Mouse (Mus musculus) layer of hippocampus, adult 9-11 months (tissue): ENCODE measurements around the gene Ube2f.

Source experiments
- DNase-seq: peaks from one replicate; pipeline ENCODE4 v3.0.0; 2022

The Ube2f gene

DNA sequence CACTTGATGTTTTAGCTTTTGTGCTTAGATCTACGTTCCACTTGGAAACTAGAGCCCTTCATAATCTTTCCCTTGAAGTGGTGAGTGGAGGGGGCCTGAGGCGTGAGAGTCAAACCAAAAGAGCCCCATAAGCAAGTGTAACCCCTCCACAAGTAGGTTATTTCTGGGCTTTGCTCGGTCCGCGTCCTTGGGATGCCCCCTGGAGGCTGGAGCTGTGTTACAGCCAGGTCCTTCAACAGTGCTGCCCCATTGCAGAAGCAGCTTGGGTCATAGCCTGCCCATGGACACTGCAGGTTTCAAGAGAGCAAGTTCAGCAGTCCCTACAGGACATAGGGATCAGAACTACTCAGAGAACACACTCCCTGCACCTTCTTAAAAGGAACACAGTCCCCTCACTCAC lies 11.0 kb upstream of the Ube2f start:
- DNase-seq = peak; percentile 61

DNA sequence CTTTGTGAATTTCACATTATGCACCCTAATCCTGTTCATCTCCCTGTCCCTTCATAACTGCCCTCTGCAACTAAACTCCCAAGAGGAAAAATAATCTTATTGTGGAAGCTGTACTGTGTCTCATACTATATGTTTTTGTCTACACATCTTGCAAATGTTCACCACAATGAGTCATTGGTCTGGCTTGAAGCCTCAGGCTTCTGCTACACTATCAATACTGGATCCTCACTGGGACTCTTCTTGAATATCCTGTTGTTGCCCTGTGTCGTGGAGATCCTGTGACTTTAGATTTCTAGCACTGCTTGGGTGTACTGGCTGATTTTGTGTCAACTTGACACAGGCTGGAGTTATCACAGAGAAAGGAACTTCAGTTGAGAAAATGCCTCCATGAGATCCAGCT lies 10.3 kb upstream of the Ube2f start:
- DNase-seq = no peak

DNA sequence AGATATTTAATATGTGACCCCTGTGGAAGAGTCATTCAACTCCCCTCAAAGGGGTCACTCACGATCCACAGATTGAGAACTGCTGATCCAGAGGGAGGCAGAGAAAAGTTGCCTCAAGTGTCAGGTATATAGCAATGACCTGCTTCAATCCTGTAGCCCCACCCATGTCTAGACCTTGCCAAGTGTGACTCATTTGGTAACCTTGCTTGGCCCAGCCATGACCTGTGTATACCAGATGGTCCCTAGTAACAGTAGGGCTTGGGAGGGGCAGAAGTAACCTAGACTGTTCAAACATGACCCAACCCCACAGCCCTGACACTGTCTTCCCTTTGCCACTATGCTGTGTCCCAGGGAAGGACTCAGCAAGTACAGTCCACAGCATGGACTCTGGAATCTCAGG lies 9.4 kb upstream of the Ube2f start:
- no peak for DNase-seq

DNA sequence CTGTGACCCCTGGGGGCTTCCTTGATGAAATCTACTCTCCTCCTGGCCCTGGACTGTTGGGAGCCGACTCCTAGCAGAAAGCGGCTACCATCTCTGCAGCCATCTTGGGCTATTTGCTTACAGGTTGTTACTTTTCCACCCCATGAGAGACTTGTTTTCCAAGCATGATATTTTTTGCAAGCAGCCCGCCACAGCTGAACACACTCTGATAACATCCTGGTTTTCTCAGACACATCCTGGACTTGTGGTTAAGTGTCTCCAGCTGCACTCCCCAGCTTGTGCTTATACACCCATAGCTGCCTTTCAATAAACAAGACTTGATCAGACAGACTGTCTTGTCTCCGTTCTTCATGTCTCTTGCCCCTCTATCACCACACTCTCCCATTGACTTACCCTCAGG lies 8.9 kb upstream of the Ube2f start:
- no peak for DNase-seq

DNA sequence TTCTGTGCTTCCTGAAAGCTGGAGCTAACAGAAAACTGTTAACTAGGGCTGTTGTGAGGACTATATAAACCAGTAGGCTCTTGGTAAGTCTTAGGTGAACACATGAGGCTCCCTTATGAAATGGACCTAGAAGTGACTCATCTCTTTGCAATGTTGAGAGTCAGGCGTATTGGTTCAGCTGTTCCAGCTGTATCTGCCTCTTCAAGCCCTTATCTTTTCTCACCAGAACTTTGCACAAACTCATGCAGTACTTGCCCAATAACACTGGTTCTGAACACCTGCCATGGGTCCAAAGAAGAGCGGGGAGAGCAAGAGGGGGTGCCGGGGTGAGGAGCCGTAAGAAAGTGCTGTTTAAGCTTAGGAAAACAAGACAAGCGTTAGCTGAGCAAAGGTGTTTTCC lies 1.9 kb upstream of the Ube2f start:
- no peak for DNase-seq

DNA sequence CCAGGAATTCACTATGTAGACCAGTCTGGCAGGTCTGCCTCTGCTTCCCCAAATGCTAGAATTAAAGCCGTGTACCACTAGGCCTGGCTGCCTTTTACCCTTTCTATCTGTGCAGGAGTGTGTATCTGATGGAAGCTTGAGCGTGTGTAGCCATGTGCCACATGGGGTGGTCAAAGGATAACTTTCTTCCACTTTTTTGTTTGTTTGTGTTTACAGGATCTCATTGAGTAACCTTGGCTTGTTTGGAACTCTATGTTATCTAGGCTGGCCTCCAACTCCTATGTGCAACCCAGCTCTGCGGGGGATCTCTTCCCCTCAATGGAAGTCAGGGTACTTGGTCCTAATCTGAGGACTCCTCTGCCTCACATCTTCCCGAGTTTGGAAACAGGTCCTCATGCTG lies 1.1 kb upstream of the Ube2f start:
- no peak for DNase-seq

DNA sequence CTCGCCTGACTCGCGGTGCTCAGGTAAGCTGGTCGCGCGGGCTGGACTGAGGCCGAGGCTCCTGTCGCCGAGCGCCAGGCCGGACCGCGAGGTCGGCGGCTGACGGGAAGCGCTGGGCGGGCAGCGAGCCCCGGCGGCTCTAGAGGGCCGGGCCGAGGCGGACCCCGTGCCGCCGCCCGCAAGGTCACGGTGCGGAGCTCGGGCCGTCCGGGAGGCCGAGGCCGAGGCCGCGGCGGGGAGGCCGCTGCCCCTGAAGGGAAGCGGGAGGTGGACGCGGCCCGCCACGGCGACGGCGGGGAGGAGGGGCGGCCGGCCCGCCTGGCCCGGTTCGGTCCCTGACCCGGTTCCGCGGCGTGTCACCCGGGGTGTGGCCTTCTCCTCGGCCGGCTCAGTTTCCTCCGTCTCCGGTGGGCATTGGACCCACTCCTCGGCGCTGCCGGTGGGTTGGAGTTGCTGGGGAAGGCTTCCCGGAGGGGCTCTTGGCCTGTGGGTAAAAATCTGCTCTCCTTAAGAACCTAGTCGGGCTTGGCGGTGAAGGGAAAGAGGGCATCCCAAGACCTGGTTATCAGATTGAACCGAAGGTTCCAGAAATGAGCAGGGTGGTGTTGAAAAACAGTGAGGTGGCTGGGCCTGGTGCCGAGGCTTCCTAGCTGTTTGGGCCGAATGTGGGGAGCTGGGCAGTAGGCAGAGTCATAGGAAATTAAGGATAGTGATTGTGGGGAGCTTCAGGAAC lies 477 bp downstream of the Ube2f start:
- no peak for DNase-seq

DNA sequence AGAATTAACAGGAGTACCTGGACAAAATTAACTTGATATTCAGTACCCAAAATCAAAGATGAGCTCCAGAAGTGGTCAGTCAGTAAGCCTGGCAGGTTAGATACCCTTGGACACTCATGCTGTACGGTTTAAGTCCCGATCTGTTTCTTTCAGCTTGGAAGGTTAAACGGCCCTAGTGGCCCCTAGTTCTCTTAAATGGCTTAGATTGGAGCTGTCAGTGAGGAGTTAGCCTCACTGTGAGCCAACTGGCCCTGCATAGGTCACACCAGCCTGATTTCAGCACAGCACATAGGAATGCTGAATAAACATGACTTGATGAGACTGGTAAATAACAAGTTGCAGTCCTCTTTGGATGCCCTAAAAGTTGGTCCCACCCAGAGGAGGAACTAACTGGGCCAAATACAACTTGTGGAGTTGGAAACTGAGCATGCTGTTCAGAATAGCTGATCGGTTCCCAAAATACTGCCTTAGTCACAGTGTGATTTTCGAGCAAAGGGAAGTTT lies 1.1 kb downstream of the Ube2f start:
- peak; percentile 28 for DNase-seq

DNA sequence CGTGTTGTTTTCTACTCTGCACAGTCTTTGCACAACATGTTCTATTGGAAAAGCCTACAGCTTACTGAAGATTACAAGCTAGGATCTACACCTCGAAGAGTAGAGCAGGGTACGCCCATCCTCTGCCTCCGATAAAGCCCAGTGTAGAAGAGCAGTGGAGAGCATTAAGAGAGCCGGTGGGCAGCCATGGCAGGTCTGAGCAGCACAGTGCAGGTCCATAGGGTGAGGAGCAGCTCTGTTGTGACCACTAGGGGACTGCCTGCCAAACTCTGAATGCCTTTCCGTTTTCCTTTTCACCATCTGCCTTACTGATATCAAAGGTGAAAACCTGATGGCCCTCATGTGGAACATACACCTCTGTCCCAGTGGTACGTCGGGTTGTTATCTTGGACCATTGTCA lies 1.8 kb downstream of the Ube2f start:
- no peak for DNase-seq

DNA sequence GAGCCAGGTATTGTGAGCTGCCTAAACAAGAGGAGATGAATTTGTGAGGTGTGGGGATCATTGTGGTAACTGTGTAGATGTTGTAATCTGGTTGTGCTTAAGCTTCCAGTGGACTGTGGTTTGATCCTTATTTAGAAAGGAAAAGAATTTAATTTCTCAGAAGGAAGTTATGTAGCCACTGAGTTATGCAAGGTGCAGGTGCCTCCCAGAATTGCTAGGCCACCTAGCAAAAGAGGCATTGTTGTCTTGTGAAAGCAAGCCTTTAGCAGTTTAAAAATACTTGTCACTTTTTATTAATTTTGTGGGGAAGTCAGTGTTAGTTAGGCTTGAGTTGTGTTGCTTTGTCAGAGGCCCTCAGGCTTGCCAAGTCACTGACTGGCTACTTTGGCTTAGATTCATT lies 7.8 kb downstream of the Ube2f start:
- DNase-seq = no peak

DNA sequence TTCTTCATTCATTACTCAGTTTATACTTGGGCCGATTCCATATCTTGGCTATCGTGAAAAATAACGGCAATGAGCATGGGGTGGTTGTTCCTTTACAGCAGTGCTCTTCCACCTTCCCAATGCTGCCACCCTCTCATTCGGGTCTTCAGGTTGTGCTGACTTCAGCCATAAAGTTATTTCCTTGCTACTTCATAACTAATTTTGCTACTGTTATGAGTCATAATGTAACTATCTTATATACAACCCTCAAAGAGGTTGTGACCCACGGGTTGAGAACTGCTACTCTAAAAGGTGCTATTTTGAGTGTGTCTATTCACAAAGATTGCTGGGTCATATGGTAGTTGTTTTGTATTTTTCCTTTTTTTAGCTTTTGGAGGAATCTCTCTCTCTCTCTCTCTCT lies 9.7 kb downstream of the Ube2f start:
- no peak for DNase-seq

DNA sequence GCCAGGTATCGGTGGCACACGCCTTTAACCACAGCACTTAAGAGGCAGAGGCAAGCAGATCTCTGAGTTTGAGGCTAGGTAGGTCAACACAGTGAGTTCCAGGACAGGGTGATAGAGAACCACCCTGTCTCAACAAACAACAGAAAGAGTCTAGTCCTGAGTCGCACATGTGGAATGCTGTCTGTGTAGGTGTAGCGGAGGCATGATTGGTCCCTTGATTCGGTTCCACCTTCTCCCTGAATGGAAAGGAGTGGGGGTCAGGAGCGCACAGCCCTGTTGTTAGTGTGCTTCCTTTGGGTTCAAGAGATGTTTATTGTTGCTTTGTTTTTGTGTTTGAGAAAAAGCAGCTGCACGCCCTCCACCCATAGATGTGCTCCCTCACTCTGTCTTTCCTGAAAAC lies 12.4 kb downstream of the Ube2f start:
- DNase-seq = no peak

DNA sequence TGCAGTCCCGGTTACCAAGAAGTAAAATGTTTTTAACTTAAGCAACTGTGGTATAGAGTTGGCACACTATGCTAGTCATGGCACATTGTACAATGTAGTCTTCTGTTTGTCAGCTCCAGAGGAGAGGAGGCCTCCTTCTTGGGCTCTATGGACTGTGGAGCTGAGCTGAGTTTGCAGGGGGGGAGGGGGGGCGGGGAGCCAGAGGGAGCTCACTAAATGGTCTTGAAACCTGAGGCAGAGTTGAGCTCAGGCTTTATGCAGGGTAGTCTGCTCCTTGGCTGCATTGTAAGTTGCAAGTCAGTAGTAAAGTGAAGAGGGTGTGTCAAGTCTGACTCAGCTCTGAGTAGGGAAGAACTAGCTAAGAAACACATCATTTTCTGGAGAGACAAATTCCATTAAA lies 22.2 kb downstream of the Ube2f start:
- no peak for DNase-seq

DNA sequence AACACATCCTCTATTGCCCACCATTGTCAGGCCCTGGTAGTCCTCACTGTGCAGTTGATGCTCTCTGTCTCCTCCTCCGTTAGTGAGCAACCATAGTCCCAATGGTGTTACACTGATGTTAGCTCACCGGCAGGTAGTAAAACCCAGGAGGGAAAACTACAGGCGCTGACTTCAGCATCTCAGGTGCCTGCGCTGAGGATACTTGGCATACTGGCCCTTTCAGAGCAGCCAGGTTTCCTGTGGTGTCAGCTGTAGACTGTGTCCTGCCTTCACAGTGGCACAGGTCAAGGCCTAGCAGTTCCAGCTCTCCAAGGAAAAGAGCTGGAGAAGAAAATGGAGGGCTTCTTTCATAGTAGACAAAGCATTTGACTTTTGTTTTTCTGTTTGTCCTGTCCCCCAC lies 26.5 kb downstream of the Ube2f start:
- no peak for DNase-seq

DNA sequence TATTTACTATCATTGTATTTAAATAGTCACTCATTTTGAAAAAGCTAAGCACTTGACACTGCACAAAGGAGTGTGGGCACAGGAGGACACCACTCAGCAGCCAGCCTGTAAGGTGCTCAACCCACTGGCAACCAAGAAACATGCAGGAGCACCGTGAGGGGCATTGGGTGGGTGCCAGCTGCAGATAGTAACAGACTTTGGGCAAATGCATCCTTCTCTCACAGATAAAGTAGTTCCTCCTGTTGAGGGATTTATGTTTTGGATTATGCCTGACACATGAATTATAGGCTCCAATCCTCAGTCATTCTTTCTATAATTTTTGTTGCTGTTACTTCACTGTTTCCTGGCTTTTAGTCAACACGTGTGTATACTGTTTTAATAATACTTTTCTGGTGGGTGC lies 27.4 kb downstream of the Ube2f start:
- no peak for DNase-seq

DNA sequence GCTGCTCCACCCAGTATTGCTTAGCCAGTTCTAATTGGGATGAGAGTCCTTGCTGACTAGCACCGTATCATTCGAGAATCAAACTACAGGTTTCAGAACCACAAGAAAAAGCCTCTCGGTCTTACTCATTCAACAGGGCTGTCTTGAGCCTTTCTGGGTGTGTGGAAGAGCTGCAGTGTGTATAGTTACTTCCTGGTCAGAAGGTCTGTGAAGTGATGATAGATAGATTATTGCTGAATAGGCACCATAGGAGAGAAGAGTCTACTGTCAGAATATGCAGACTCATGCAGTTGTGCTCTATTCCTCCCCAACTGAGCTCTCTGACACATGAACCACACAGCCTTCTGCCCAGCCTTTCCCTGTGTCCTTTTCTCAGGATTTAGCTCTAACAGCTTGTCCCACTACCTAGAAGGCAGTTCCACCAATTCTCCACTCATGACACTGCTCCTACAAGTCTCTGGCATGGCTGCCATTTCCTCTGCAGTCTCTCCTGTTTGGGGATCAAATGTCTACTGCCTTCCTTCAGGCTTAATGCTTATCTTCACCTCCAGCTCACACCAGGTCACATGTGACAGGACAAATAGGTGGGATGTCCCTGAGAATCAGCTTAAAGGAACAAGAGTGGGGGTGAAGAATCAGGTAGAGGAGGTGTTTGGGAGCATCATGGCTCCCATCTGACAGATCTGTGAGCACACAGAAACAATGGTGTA lies 28.5 kb downstream of the Ube2f start:
- DNase-seq = no peak

DNA sequence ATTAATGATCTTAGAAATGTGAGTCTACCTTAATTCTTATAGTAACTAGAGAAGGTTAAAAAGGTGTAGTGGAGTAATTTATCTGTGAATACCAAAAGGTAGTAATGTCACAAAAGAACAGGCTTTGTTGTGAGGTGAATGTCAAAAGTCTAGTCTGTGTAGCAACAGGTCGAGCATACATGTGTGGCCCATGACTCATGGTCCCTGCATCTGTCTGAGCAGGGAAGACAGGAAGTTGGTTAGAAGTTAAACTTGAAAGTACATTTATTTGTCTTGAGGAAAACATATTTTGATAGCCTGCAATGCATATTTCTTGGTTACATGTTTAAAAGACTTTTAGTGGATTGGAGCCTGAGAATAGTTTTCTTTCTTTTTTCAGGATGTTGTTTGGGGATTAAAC lies 29.0 kb downstream of the Ube2f start:
- no peak for DNase-seq

DNA sequence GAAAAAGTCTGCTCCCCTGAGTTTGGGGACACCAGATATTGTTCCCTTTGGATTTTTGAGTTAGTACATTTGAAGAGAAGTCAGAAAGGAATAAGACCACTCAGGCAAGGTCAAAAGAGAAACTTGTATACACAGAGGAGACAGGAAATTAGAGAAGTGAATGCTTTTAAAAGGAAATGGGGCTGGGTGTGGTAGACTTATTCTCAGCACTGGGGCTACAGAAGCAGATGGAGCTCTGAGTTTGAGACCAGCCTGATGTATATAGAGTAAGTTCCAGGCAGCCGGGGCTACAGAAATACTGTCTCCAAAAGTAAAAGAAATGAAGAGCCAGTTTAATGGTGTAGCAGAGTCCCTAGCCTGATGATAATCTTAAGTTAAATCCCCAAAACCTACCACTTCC lies 32.5 kb downstream of the Ube2f start:
- DNase-seq = no peak

DNA sequence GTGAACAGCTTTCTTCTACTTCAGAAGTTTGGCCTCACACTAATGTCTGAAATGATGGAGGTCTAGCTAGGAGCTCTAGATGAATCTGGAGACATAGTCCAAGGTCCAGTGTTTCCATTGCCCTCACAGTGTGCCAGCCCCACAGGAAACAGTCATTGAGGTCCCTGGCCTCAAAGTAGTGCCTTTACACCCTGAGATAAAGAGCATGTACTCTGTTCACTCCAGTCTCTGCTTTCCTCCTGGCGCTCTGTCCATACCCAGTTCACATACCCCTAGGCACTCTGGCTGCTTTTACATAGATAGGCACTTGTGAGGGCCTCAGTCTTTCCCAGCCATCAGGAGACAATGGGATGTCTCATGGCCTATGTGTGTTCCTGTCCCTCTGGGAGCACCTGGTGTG lies 39.3 kb downstream of the Ube2f start:
- no peak for DNase-seq

DNA sequence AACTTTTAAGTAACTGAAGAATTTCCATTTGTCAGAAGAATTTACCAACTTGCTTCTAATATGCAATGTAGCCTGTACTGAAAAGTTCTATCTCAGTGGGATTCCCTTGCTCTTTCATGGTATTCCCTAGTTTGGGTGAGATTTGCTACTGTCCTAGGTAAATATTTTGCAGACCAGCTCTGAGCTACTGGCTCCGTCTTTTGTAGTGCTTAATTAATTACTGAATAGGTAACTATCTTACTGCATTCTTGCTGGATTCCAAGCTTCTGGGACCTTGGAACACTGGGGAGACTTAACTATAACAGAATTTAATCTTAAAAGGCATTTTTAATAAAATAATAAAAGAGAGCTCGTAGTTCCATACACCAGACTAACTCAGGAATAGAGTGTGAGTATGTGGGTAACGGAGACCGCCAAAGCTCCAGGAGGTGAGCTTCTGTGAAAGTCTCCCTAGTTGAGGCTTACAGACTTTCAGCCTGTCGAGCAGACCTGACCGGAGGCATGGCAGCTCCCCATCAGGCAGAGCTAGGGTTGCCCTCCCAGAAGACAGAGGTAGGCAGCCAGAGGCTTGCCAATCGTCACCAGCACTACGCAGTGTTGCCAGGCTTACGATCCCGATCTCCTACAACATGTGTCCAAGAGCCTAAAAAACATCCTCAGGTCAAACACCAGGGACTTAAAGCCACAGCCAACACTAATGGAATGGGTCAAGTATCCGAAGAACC lies 42.2 kb downstream of the Ube2f start:
- no peak for DNase-seq

DNA sequence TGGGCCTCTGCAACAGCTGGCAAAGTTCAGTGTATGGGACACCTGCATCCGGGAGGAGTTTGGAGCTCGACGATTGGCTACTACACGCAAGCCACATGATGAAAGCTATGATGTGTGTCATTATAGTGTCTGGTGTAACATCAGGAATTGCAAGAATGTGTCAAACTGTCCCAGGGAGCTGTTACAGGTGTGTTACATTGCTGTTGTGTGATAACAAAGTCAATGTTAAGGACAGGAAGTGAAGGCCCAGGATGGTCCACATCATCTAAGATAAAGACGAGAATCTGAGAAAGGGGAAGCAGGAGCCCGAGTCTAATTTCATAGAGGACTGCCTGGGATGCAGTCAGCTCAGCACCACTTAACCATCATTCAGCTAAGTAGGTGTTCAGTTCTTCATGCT lies 45.4 kb downstream of the Ube2f start:
- DNase-seq = no peak

DNA sequence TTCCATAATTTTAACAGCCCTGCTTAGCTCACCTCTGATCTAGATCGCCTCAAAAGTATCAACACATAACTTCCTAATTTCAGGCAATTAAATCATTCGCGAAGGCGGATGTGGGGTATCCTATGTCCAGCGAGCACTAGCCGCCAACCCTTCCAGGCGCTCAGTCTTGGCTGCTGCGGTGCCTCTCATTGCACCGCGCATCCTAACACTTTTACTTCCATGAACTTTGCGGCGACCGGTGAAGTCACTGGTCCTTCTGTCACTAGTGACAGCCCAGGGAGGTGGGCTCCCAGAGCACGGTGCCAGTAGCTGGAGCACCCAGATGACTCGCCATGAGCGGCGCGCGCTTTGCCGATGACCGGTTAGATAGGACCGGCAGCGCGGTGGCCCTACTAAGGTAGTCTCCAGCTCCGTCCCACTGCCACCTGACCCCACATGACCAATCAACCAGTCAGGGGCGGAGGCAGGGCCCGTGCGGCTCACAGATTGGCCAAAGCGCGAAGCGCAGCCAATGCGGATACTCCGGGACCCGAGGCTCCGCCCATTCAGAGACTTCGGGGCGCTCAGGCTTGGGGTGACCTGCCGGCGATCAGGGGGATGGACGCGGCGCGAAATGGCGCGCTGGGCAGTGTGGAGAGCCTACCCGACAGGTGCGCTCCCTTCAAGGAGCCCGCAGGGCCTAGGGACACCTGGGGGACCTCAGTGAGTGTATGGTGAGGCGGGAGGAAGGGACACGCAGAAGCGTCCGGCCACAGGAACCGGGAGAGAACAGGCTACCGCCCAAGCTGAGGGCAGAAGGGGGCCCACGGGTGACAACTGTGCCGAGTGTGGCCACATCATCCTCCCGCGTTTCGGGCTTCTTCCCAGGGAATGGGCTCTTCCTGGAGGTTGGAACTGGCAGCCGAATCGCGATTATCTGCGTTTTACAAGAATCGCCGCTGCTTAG lies 48.0 kb downstream of the Ube2f start, which contains the start of gene Scly:
Gene Scly, plus strand, starts transcription at position 540 of the 946 bp plus-strand sequence.
- peak; percentile 96 for DNase-seq
